ENCODE assay signal across 20 mouse cellular contexts in genomic region chr13:29550886-29551285, GRCm38 (mm10).
DNase-seq lines count a peak whose midpoint lies in the region; ATAC-seq lines count a peak whose summit lies in the region.
"Had no signal": no experiment of that assay in that cellular context is flagged by ENCODE, and none has a peak within 500 bp of the region (broad histone marks: within the 10 kb centered on the region; RNA-seq: fewer than 3 reads in every experiment).

No protein-coding gene starts in this region.

- H3K9ac ChIP-seq in embryonic facial prominence, embryonic 13.5 days: no peak overlapping the region
- no peak overlapping the region for H3K9ac ChIP-seq in heart, embryonic 14.5 days (ENCODE audit: low read length)
- no peak overlapping the region for H3K9ac ChIP-seq in embryonic facial prominence, embryonic 15.5 days
- H3K9ac ChIP-seq: liver, embryonic 12.5 days; lung, embryonic 14.5 days; neural tube, embryonic 15.5 days had no signal

- no peaks in the 10 kb centered on the region for H3K36me3 ChIP-seq in embryonic facial prominence, embryonic 13.5 days
- H3K36me3 ChIP-seq in embryonic facial prominence, embryonic 10.5 days (replicated peaks): no peaks in the 10 kb centered on the region
- H3K36me3 ChIP-seq in heart, embryonic 14.5 days (ENCODE audit: control insufficient read depth, insufficient read depth, low read length): no peaks in the 10 kb centered on the region
- no peaks in the 10 kb centered on the region for H3K36me3 ChIP-seq in embryonic facial prominence, embryonic 15.5 days
- H3K36me3 ChIP-seq: liver, embryonic 12.5 days; neural tube, embryonic 15.5 days had no signal

- no peak overlapping the region for H3K4me2 ChIP-seq in embryonic facial prominence, embryonic 13.5 days
- no peak overlapping the region for H3K4me2 ChIP-seq in heart, embryonic 14.5 days (ENCODE audit: low read length)
- H3K4me2 ChIP-seq in embryonic facial prominence, embryonic 15.5 days (replicated peaks): no peak overlapping the region
- H3K4me2 ChIP-seq: liver, embryonic 12.5 days; lung, embryonic 14.5 days; neural tube, embryonic 15.5 days had no signal

- 32% methylated on average over 1 of the region's 1 CpGs for WGBS in embryonic facial prominence, embryonic 13.5 days
- WGBS in embryonic facial prominence, embryonic 10.5 days: 82% methylated on average over 1 of the region's 1 CpGs
- WGBS in heart, embryonic 14.5 days: 68% methylated on average over 1 of the region's 1 CpGs
- 29% methylated on average over 1 of the region's 1 CpGs for WGBS in embryonic facial prominence, embryonic 15.5 days

- intact Hi-C loops in heart, postnatal 14 days (cut with DNase I): no loop called here
- intact Hi-C loops in gastrocnemius, postnatal 36 days (cut with DNase I): no loop called here

- no peak for ATAC-seq in embryonic facial prominence, embryonic 13.5 days (ENCODE audit: insufficient number of reproducible peaks, insufficient read depth, low FRiP score, low TSS enrichment, low read depth)
- no peak for ATAC-seq in heart, embryonic 14.5 days (ENCODE audit: insufficient number of reproducible peaks, insufficient read depth, low FRiP score, low read depth)
- ATAC-seq in embryonic facial prominence, embryonic 15.5 days (ENCODE audit: insufficient number of reproducible peaks, low FRiP score, low TSS enrichment, low read depth): no peak
- ATAC-seq: hindbrain, postnatal 0 days; intestine, postnatal 0 days; liver, embryonic 12.5 days; midbrain, embryonic 16.5 days had no signal

- no peaks in the 10 kb centered on the region for H3K27me3 ChIP-seq in embryonic facial prominence, embryonic 13.5 days
- no peaks in the 10 kb centered on the region for H3K27me3 ChIP-seq in embryonic facial prominence, embryonic 10.5 days (replicated peaks; ENCODE audit: low read depth, poor library complexity, severe bottlenecking)
- no peaks in the 10 kb centered on the region for H3K27me3 ChIP-seq in heart, embryonic 14.5 days (ENCODE audit: control insufficient read depth, insufficient read depth, low read length)
- H3K27me3 ChIP-seq in embryonic facial prominence, embryonic 15.5 days: no peaks in the 10 kb centered on the region
- H3K27me3 ChIP-seq: CH12.LX; liver, embryonic 12.5 days; neural tube, embryonic 15.5 days had no signal

- H3K27ac ChIP-seq in embryonic facial prominence, embryonic 13.5 days: peak overlapping the region; percentile 62
- no peak overlapping the region for H3K27ac ChIP-seq in embryonic facial prominence, embryonic 10.5 days (replicated peaks)
- peak overlapping the region; percentile 75; a peak in 3 of 4 replicates for H3K27ac ChIP-seq in heart, embryonic 14.5 days (replicated peaks in 1 of 2; ENCODE audit: control insufficient read depth in 1 of 2, insufficient read depth in 1 of 2, low read depth in 2 of 2, low read length in 2 of 2)
- H3K27ac ChIP-seq in embryonic facial prominence, embryonic 15.5 days (replicated peaks): peak overlapping the region; percentile 67
- H3K27ac ChIP-seq: hindbrain, postnatal 0 days; layer of hippocampus, adult 2 months; liver, embryonic 12.5 days; neural tube, embryonic 15.5 days had no signal

- peaks cover 20% of the 10 kb centered on the region for H3K4me1 ChIP-seq in embryonic facial prominence, embryonic 13.5 days
- no peaks in the 10 kb centered on the region for H3K4me1 ChIP-seq in embryonic facial prominence, embryonic 10.5 days
- peaks cover 4 to 18% of the 10 kb centered on the region in 2 experiments for H3K4me1 ChIP-seq in heart, embryonic 14.5 days (ENCODE audit: control insufficient read depth in 2 of 2, insufficient read depth in 2 of 2, low read length in 2 of 2)
- H3K4me1 ChIP-seq in embryonic facial prominence, embryonic 15.5 days: peaks cover 16% of the 10 kb centered on the region; the same call in 1 of the 2 replicates
- H3K4me1 ChIP-seq: liver, embryonic 12.5 days had no signal

- no peak for DNase-seq in embryonic facial prominence, embryonic 10.5 days (ENCODE audit: low spot score)
- no peak for DNase-seq in heart, postnatal 14 days
- DNase-seq in 416B (ENCODE audit: low read depth): peak; percentile 13
- DNase-seq in gastrocnemius, postnatal 36 days: no peak
- no peak for DNase-seq in liver
- DNase-seq: adrenal gland, adult 8-10 months; kidney, postnatal 10 days; layer of hippocampus, postnatal 36 days; lung, embryonic 14.5 days; thymus, postnatal 14 days had no signal

- H3K4me3 ChIP-seq in embryonic facial prominence, embryonic 13.5 days: no peak overlapping the region
- H3K4me3 ChIP-seq in embryonic facial prominence, embryonic 10.5 days: no peak overlapping the region
- H3K4me3 ChIP-seq in heart, embryonic 14.5 days (ENCODE audit: control insufficient read depth in 1 of 2, insufficient read depth in 1 of 2, low read depth in 1 of 2, low read length in 2 of 2): no peak overlapping the region
- H3K4me3 ChIP-seq in embryonic facial prominence, embryonic 15.5 days (replicated peaks): no peak overlapping the region
- H3K4me3 ChIP-seq: layer of hippocampus, adult 2 months; liver, embryonic 12.5 days; neural tube, embryonic 15.5 days had no signal

- no peaks in the 10 kb centered on the region for H3K9me3 ChIP-seq in embryonic facial prominence, embryonic 13.5 days
- H3K9me3 ChIP-seq in embryonic facial prominence, embryonic 10.5 days: no peaks in the 10 kb centered on the region
- H3K9me3 ChIP-seq in heart, embryonic 14.5 days (ENCODE audit: control insufficient read depth, low read length): no peaks in the 10 kb centered on the region
- H3K9me3 ChIP-seq in embryonic facial prominence, embryonic 15.5 days (replicated peaks): no peaks in the 10 kb centered on the region
- H3K9me3 ChIP-seq: liver, embryonic 12.5 days; neural tube, embryonic 15.5 days had no signal
